Mouse (Mus musculus): Measurements from ENCODE around the gene Angptl2. TPM values are rescaled to one million over a fixed set of nuclear protein-coding genes. Genes with fewer than 3 reads are reported as not detected.

The Angptl2 gene
- 116 and 161 TPM in 2 replicates for polyA plus RNA-seq (2011; ENCODE audit: insufficient read length, low read depth, missing spikeins)

- Histone ChIP-seq H3K4me3 (ENCODE audit: insufficient read depth, low read length) (peak within 1 kb of the TSS; percentile 74), H3K4me1 (ENCODE audit: control insufficient read depth, insufficient read depth, low read length) (peaks cover 16% of the 10 kb centered on the region), H3K27ac (ENCODE audit: insufficient read depth, low read length) (peak within 1 kb of the TSS; percentile 45)
- TF ChIP-seq CTCF (IDR thresholded peaks at IDR 0.05; ENCODE audit: borderline replicate concordance, insufficient read depth, low read length) (no peak), POLR2A (IDR thresholded peaks at IDR 0.05; ENCODE audit: low read depth, low read length) (peak; percentile 99)
Observed at GRCm38 (mm10) chr2:33215700-33216509, at the start of gene Angptl2. Gene Angptl2, plus strand, starts transcription at chr2:33216069.

GRCm38 (mm10) chr2:33167060-33167459 is 48.8 kb upstream of the Angptl2 start:
- no peak overlapping the region for H3K27ac ChIP-seq (ENCODE audit: insufficient read depth, low read length)
- TF ChIP-seq CTCF (IDR thresholded peaks at IDR 0.05; ENCODE audit: borderline replicate concordance, insufficient read depth, low read length) (no peak), POLR2A (IDR thresholded peaks at IDR 0.05; ENCODE audit: low read depth, low read length) (no peak)
- H3K4me1 ChIP-seq (ENCODE audit: control insufficient read depth, insufficient read depth, low read length) = no peaks in the 10 kb centered on the region
- H3K4me3 ChIP-seq (ENCODE audit: insufficient read depth, low read length) = no peak overlapping the region

GRCm38 (mm10) chr2:33169445-33169844 is 46.4 kb upstream of the Angptl2 start:
- Histone ChIP-seq H3K4me3 (ENCODE audit: insufficient read depth, low read length) (no peak overlapping the region), H3K4me1 (ENCODE audit: control insufficient read depth, insufficient read depth, low read length) (no peaks in the 10 kb centered on the region), H3K27ac (ENCODE audit: insufficient read depth, low read length) (no peak overlapping the region)
- TF ChIP-seq POLR2A (IDR thresholded peaks at IDR 0.05; ENCODE audit: low read depth, low read length) (no peak), CTCF (IDR thresholded peaks at IDR 0.05; ENCODE audit: borderline replicate concordance, insufficient read depth, low read length) (no peak)

- Histone ChIP-seq H3K4me3 (ENCODE audit: insufficient read depth, low read length) (no peak overlapping the region), H3K4me1 (ENCODE audit: control insufficient read depth, insufficient read depth, low read length) (no peaks in the 10 kb centered on the region), H3K27ac (ENCODE audit: insufficient read depth, low read length) (no peak overlapping the region)
- TF ChIP-seq POLR2A (IDR thresholded peaks at IDR 0.05; ENCODE audit: low read depth, low read length) = no peak
- no peak for TF ChIP-seq CTCF (IDR thresholded peaks at IDR 0.05; ENCODE audit: borderline replicate concordance, insufficient read depth, low read length)
Observed at GRCm38 (mm10) chr2:33170777-33171565, 44.9 kb upstream of the Angptl2 start.

GRCm38 (mm10) chr2:33173126-33173525 is 42.7 kb upstream of the Angptl2 start:
- H3K4me1 ChIP-seq (ENCODE audit: control insufficient read depth, insufficient read depth, low read length) = peaks cover 9% of the 10 kb centered on the region

GRCm38 (mm10) chr2:33173686-33174085 is 42.2 kb upstream of the Angptl2 start:
- Histone ChIP-seq H3K4me1 (ENCODE audit: control insufficient read depth, insufficient read depth, low read length) (peaks cover 9% of the 10 kb centered on the region), H3K27ac (ENCODE audit: insufficient read depth, low read length) (no peak overlapping the region), H3K4me3 (ENCODE audit: insufficient read depth, low read length) (no peak overlapping the region)
- TF ChIP-seq POLR2A (IDR thresholded peaks at IDR 0.05; ENCODE audit: low read depth, low read length) (no peak), CTCF (IDR thresholded peaks at IDR 0.05; ENCODE audit: borderline replicate concordance, insufficient read depth, low read length) (no peak)

More at GRCm38 (mm10) chr2:33173126-33173525, 42.7 kb upstream of the Angptl2 start:
- TF ChIP-seq CTCF (IDR thresholded peaks at IDR 0.05; ENCODE audit: borderline replicate concordance, insufficient read depth, low read length) (no peak), POLR2A (IDR thresholded peaks at IDR 0.05; ENCODE audit: low read depth, low read length) (no peak)
- H3K4me3 ChIP-seq (ENCODE audit: insufficient read depth, low read length) = no peak overlapping the region
- no peak overlapping the region for H3K27ac ChIP-seq (ENCODE audit: insufficient read depth, low read length)

- no peak for TF ChIP-seq POLR2A (IDR thresholded peaks at IDR 0.05; ENCODE audit: low read depth, low read length)
- no peak for TF ChIP-seq CTCF (IDR thresholded peaks at IDR 0.05; ENCODE audit: borderline replicate concordance, insufficient read depth, low read length)
- Histone ChIP-seq H3K4me1 (ENCODE audit: control insufficient read depth, insufficient read depth, low read length) (peaks cover 11% of the 10 kb centered on the region), H3K27ac (ENCODE audit: insufficient read depth, low read length) (peak overlapping the region; percentile 53), H3K4me3 (ENCODE audit: insufficient read depth, low read length) (no peak overlapping the region)
Observed at GRCm38 (mm10) chr2:33176516-33176915, 39.4 kb upstream of the Angptl2 start.

- TF ChIP-seq CTCF (IDR thresholded peaks at IDR 0.05; ENCODE audit: borderline replicate concordance, insufficient read depth, low read length) (no peak), POLR2A (IDR thresholded peaks at IDR 0.05; ENCODE audit: low read depth, low read length) (no peak)
- H3K4me1 ChIP-seq (ENCODE audit: control insufficient read depth, insufficient read depth, low read length) = peaks cover 11% of the 10 kb centered on the region
- peak overlapping the region; percentile 53 for H3K27ac ChIP-seq (ENCODE audit: insufficient read depth, low read length)
- no peak overlapping the region for H3K4me3 ChIP-seq (ENCODE audit: insufficient read depth, low read length)
Observed at GRCm38 (mm10) chr2:33176921-33177320, 38.9 kb upstream of the Angptl2 start.

- TF ChIP-seq CTCF (IDR thresholded peaks at IDR 0.05; ENCODE audit: borderline replicate concordance, insufficient read depth, low read length) (no peak), POLR2A (IDR thresholded peaks at IDR 0.05; ENCODE audit: low read depth, low read length) (no peak)
- H3K4me3 ChIP-seq (ENCODE audit: insufficient read depth, low read length) = no peak overlapping the region
- H3K4me1 ChIP-seq (ENCODE audit: control insufficient read depth, insufficient read depth, low read length) = peaks cover 11% of the 10 kb centered on the region
- peak overlapping the region; percentile 53 for H3K27ac ChIP-seq (ENCODE audit: insufficient read depth, low read length)
Observed at GRCm38 (mm10) chr2:33177443-33178242, 38.2 kb upstream of the Angptl2 start.

All from embryonic fibroblast, embryonic 13.5 days (primary cell).